Mouse (Mus musculus) hindbrain, embryonic 16.5 days (tissue): ENCODE measurements around the gene Cilp. TPM values are rescaled to one million over a fixed set of nuclear protein-coding genes. Genes with fewer than 3 reads are reported as not detected.

Experiments
- ATAC-seq: fragments of 200-750 bp; cut with Nextera tagmentation; 2 replicates; pipeline ENCODE4 v1.8.0; 2017; ENCODE audit warnings: moderate TSS enrichment, moderate library complexity
- H3K27ac ChIP-seq: fragments of 300-500 bp; sonication (generic); 2 replicates; pipeline ENCODE4 v1.5.1; 2014; ENCODE audit warnings: low read depth, mild to moderate bottlenecking, control low read depth, low read length, moderate library complexity
- H3K27me3 ChIP-seq: fragments of 300-500 bp; sonication (generic); replicated peaks from 2 replicates; pipeline ENCODE4 v1.6.1; 2014; ENCODE audit warnings: low read length; ENCODE audit not compliant: control insufficient read depth, insufficient read depth
- H3K36me3 ChIP-seq: fragments of 300-500 bp; sonication (generic); 2 replicates; pipeline ENCODE4 v1.6.1; 2014; ENCODE audit warnings: mild to moderate bottlenecking, low read length, moderate library complexity, mixed read lengths; ENCODE audit not compliant: control insufficient read depth, insufficient read depth
- H3K4me1 ChIP-seq: fragments of 300-500 bp; sonication (generic); 2 replicates; pipeline ENCODE4 v1.6.1; 2014; ENCODE audit warnings: low read depth, low read length; ENCODE audit not compliant: control insufficient read depth, insufficient read depth
- H3K4me2 ChIP-seq: fragments of 300-500 bp; sonication (generic); 2 replicates; pipeline ENCODE4 v1.6.1; 2014; ENCODE audit warnings: mild to moderate bottlenecking, low read length, control low read depth, moderate library complexity
- H3K4me3 ChIP-seq: fragments of 300-500 bp; sonication (generic); 2 replicates; pipeline ENCODE4 v1.5.1; 2014; ENCODE audit warnings: mild to moderate bottlenecking, low read length, control low read depth, moderate library complexity
- H3K9ac ChIP-seq: fragments of 300-500 bp; sonication (generic); 2 replicates; pipeline ENCODE4 v1.6.1; 2014; ENCODE audit warnings: low read depth, mild to moderate bottlenecking, control low read depth, low read length, moderate library complexity
- H3K9me3 ChIP-seq: fragments of 300-500 bp; sonication (generic); 2 replicates; pipeline ENCODE4 v1.6.1; 2014; ENCODE audit warnings: mild to moderate bottlenecking, low read length, moderate library complexity; ENCODE audit not compliant: control insufficient read depth
- WGBS: fragments of 180-500 bp; shearing (Covaris S2); extraction: QIAGEN DNeasy Blood & Tissue Kit; methylation state at CpG from one replicate; pipeline ENCODE4 v1.1.7; 2014; 5-methylcytosine and 5-hydroxymethylcytosine counted together
- polyA plus RNA-seq: library from polyadenylated mRNA; unstranded; fragments of >200 nt; fragmentation: Nextera tagmentation; extraction: Ambion mirVana; gene quantifications from 2 replicates; pipeline ENCODE4 v1.2.1, GENCODE M21; 2015

The Cilp gene
- polyA plus RNA-seq, 1 experiment from 2014 or later = 0.38 TPM

DNA sequence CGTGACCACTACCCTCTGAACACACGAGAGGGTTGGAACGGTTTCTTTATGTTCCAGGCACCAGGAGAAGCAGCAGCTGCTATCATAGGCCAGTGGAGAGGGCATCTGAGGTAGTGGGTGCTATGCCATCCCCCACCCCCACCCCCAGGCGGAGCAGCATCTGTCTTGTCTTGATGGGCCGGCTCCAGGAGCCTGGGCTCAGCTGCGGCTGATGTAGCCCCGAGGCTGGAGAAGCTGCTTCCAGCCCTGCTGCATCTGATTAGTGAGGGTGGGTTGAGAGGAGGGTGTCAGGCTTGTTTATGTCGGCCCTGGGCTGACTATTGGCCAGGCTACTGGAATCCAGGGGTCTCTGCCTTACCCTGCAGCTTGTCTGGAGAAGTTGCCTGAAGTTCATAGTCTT, 33.7 kb upstream of the Cilp start:
- H3K36me3 ChIP-seq = peaks cover 8% of the 10 kb centered on the region
- H3K9me3 ChIP-seq = no peaks in the 10 kb centered on the region
- no peaks in the 10 kb centered on the region for H3K27me3 ChIP-seq
- H3K4me3 ChIP-seq = no peak overlapping the region
- H3K27ac ChIP-seq = no peak overlapping the region
- H3K4me1 ChIP-seq = no peaks in the 10 kb centered on the region
- 31% methylated on average over 8 of the region's 8 CpGs for whole genome bisulfite sequencing
- no peak overlapping the region; the same call in 1 of the 2 replicates for H3K9ac ChIP-seq
- 0 out of 2 replicates have a peak, but pooled peaks have one; percentile 48 for ATAC-seq
- H3K4me2 ChIP-seq = no peak overlapping the region

DNA sequence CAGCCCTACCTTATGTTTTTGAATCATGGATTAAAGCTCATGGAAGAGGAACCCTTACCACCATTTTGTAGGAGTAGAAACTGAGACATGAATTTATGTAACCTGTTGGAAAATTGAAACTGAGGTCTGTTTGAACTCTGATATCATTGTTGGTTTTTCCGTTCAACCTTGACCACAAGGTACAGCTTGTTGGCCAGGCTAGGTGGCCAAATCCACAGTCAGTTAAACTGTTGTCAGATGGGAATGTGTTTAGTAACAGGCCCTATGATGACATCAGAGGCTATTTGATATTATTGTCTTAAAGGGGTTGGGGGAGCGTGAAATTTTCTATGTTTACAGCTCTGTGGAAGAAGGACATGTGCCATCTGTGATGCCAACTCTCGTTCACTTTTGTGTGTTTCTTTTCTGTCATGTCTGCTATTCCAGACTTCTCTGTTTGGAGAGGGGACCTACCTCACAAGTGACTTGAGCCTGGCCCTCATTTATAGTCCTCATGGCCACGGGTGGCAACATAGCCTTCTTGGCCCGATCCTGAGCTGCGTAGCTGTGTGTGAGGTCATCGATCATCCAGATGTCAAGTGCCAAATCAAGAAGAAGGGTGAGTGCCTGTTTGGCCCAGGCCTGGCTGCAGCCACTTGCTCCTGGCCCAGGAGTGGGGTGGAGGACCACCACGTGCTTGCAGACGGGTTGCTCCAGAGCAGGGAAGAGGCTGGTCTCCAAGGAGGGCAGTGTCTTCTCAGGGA, 31.6 kb upstream of the Cilp start:
- Histone ChIP-seq H3K4me3 (no peak overlapping the region), H3K4me2 (no peak overlapping the region), H3K27ac (no peak overlapping the region), H3K9ac (no peak overlapping the region), H3K9me3 (no peaks in the 10 kb centered on the region), H3K36me3 (peaks cover 8% of the 10 kb centered on the region), H3K4me1 (no peaks in the 10 kb centered on the region), H3K27me3 (no peaks in the 10 kb centered on the region)
- 90% methylated on average over 9 of the region's 9 CpGs for WGBS
- no peak for ATAC-seq

- H3K4me2 ChIP-seq = no peak overlapping the region
- H3K36me3 ChIP-seq = peaks cover 8% of the 10 kb centered on the region
- no peaks in the 10 kb centered on the region for H3K9me3 ChIP-seq
- 89% methylated on average over 3 of the region's 3 CpGs for WGBS
- no peak overlapping the region for H3K4me3 ChIP-seq
- no peak overlapping the region for H3K27ac ChIP-seq
- H3K4me1 ChIP-seq = no peaks in the 10 kb centered on the region
- ATAC-seq = no peak
- no peak overlapping the region for H3K9ac ChIP-seq
- no peaks in the 10 kb centered on the region for H3K27me3 ChIP-seq
Observed at GRCm38 (mm10) chr9:65234734-65235133, 30.2 kb upstream of the Cilp start.

DNA sequence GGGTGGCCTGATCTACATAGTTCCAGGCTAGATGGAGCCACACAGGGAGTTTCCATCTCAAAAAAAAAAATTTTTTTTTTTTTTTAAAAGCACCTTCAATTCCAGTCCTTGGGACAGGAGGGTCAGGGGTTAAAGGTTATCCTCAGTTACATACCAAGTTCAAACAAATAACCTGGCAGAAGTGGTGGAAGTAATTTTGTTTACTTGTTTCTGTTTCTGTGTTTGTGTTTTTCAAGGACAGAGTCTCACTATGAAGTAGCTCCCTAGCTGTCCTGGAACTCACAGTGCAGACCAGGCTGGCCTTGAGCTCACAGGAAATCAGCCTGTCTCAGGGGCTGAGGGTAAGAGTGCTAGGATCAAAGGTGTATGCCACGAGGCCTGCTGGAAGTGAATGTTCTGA, 29.4 kb upstream of the Cilp start:
- no peaks in the 10 kb centered on the region for H3K4me1 ChIP-seq
- no peak overlapping the region for H3K27ac ChIP-seq
- no peaks in the 10 kb centered on the region for H3K9me3 ChIP-seq
- no peak for ATAC-seq
- H3K36me3 ChIP-seq = peaks cover 3% of the 10 kb centered on the region
- H3K27me3 ChIP-seq = no peaks in the 10 kb centered on the region
- no peak overlapping the region for H3K4me2 ChIP-seq
- no peak overlapping the region for H3K9ac ChIP-seq
- H3K4me3 ChIP-seq = no peak overlapping the region
- 58% methylated on average over 1 of the region's 1 CpGs for WGBS

- Histone ChIP-seq H3K4me3 (no peak overlapping the region), H3K36me3 (peaks cover 3% of the 10 kb centered on the region), H3K9ac (no peak overlapping the region), H3K4me2 (no peak overlapping the region), H3K27me3 (no peaks in the 10 kb centered on the region), H3K9me3 (no peaks in the 10 kb centered on the region), H3K4me1 (no peaks in the 10 kb centered on the region), H3K27ac (no peak overlapping the region)
- ATAC-seq = no peak
- WGBS = 68% methylated on average over 11 of the region's 11 CpGs
Observed at GRCm38 (mm10) chr9:65237616-65238015, 27.4 kb upstream of the Cilp start.

- Histone ChIP-seq H3K27ac (no peak overlapping the region), H3K9me3 (no peaks in the 10 kb centered on the region), H3K9ac (no peak overlapping the region), H3K27me3 (no peaks in the 10 kb centered on the region), H3K4me3 (no peak overlapping the region), H3K36me3 (peaks cover 3% of the 10 kb centered on the region), H3K4me1 (no peaks in the 10 kb centered on the region), H3K4me2 (no peak overlapping the region)
- no peak for ATAC-seq
- 53% methylated on average over 13 of the region's 13 CpGs for WGBS
Observed at GRCm38 (mm10) chr9:65238191-65238760, 26.7 kb upstream of the Cilp start.

DNA sequence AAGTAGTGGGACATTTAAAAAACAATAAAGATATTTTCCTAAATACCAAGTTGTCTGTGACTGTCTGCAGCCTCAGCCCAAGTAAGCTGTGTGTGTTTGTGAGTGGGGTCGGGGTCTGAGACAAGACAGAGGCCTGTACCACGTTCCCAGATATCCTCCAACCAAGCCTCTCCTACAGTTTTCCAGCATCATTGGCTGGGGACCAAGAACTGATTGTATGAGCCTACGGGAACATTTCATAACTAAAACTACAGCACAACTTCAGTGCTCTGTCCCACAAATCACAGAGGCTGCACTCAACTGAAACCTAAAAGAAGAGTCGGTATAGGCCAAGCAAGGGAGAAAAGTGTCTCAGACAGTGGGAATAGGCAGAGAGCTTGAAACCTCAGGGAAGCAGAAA, 25.8 kb upstream of the Cilp start:
- Histone ChIP-seq H3K4me1 (no peaks in the 10 kb centered on the region), H3K4me3 (no peak overlapping the region), H3K4me2 (no peak overlapping the region), H3K9ac (no peak overlapping the region), H3K27me3 (no peaks in the 10 kb centered on the region), H3K27ac (no peak overlapping the region), H3K9me3 (no peaks in the 10 kb centered on the region), H3K36me3 (no peaks in the 10 kb centered on the region)
- WGBS = 85% methylated on average over 4 of the region's 4 CpGs
- no peak for ATAC-seq

- 95% methylated on average over 5 of the region's 5 CpGs for WGBS
- Histone ChIP-seq H3K9ac (no peak overlapping the region), H3K36me3 (no peaks in the 10 kb centered on the region), H3K27ac (no peak overlapping the region), H3K4me2 (no peak overlapping the region), H3K4me3 (no peak overlapping the region), H3K4me1 (no peaks in the 10 kb centered on the region), H3K27me3 (no peaks in the 10 kb centered on the region), H3K9me3 (no peaks in the 10 kb centered on the region)
- ATAC-seq = no peak
Observed at GRCm38 (mm10) chr9:65239731-65240130, 25.2 kb upstream of the Cilp start.

DNA sequence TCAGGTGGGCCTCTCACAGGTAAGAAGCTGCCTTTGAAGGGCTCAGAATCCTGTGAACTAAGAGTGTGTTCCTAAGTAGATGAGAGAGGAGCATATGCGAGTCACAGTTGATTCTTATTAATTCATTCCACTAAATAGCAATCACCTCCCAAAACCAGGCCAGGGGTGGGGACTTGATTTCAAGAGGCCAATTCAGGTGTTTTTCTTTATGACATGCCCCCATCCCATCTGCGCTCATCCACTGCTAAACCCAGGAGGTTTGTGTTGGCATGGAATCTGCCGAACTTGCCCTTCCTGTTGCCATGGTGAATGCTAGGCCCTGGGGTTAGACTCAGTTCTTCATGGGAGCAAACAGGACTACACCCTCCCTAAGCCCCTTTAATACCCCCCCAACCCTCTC, 24.4 kb upstream of the Cilp start:
- H3K9me3 ChIP-seq = no peaks in the 10 kb centered on the region
- no peak overlapping the region for H3K4me2 ChIP-seq
- H3K27ac ChIP-seq = no peak overlapping the region
- no peak overlapping the region for H3K4me3 ChIP-seq
- no peak overlapping the region for H3K9ac ChIP-seq
- no peaks in the 10 kb centered on the region for H3K36me3 ChIP-seq
- no peak for ATAC-seq
- H3K27me3 ChIP-seq = no peaks in the 10 kb centered on the region
- H3K4me1 ChIP-seq = no peaks in the 10 kb centered on the region
- 55% methylated on average over 3 of the region's 3 CpGs for WGBS
